Mouse (Mus musculus) stomach, postnatal 0 days (tissue): ENCODE measurements around the gene Popdc2. TPM values are rescaled to one million over a fixed set of nuclear protein-coding genes. Genes with fewer than 3 reads are reported as not detected.

Experiments
- ATAC-seq: fragments of 200-750 bp; cut with Nextera tagmentation; 2 replicates; pipeline ENCODE4 v1.8.0; 2017; ENCODE audit not compliant: low FRiP score, low TSS enrichment
- DNase-seq: peaks from one replicate; pipeline ENCODE4 v3.0.0-alpha.2; 2016; ENCODE audit warnings: low spot score
- H3K27ac ChIP-seq: fragments of 300-500 bp; sonication (generic); replicated peaks from 2 replicates; pipeline ENCODE4 v1.5.1; 2014; ENCODE audit warnings: mild to moderate bottlenecking, control low read depth
- H3K27me3 ChIP-seq: fragments of 300-500 bp; sonication (generic); 2 replicates; pipeline ENCODE4 v1.6.1; 2014; ENCODE audit warnings: low read length; ENCODE audit not compliant: control insufficient read depth, insufficient read depth
- H3K36me3 ChIP-seq: fragments of 300-500 bp; sonication (generic); 2 replicates; pipeline ENCODE4 v1.6.1; 2014; ENCODE audit warnings: low read length, mixed read lengths; ENCODE audit not compliant: control insufficient read depth, insufficient read depth
- H3K4me1 ChIP-seq: fragments of 300-500 bp; sonication (generic); replicated peaks from 2 replicates; pipeline ENCODE4 v1.6.1; 2014; ENCODE audit warnings: antibody characterized with exemption; ENCODE audit not compliant: control insufficient read depth, insufficient read depth
- H3K4me2 ChIP-seq: fragments of 300-500 bp; sonication (generic); replicated peaks from 2 replicates; pipeline ENCODE4 v1.6.1; 2014; ENCODE audit warnings: low read depth, mild to moderate bottlenecking, control low read depth, moderate library complexity
- H3K4me3 ChIP-seq: fragments of 300-500 bp; sonication (generic); 2 replicates; pipeline ENCODE4 v1.5.1; 2014; ENCODE audit warnings: low read depth, low read length, control low read depth
- H3K9ac ChIP-seq: fragments of 300-500 bp; sonication (generic); 2 replicates; pipeline ENCODE4 v1.6.1; 2014; ENCODE audit warnings: mild to moderate bottlenecking, low read length, control low read depth, mixed read lengths
- H3K9me3 ChIP-seq: fragments of 300-500 bp; sonication (generic); 2 replicates; pipeline ENCODE4 v1.6.1; 2016; ENCODE audit warnings: low read length; ENCODE audit not compliant: control insufficient read depth
- CTCF ChIP-seq: IDR thresholded peaks from 2 replicates; pipeline ENCODE4 v1.5.1; 2016; ENCODE audit warnings: antibody characterized with exemption, low read depth, mild to moderate bottlenecking, moderate library complexity
- EP300 ChIP-seq: optimal IDR thresholded peaks from 2 replicates; pipeline ENCODE3; 2016; ENCODE audit warnings: antibody characterized with exemption
- WGBS: fragments of 180-500 bp; shearing (Covaris S2); extraction: QIAGEN DNeasy Blood & Tissue Kit; methylation state at CpG from one replicate; pipeline ENCODE4 v1.1.7; 2014; 5-methylcytosine and 5-hydroxymethylcytosine counted together
- polyA plus RNA-seq: library from polyadenylated mRNA; unstranded; fragments of >200 nt; fragmentation: Nextera tagmentation; extraction: Ambion mirVana; gene quantifications from 2 replicates; pipeline ENCODE4 v1.2.1, GENCODE M21; 2015

The Popdc2 gene
- polyA plus RNA-seq, 1 experiment from 2014 or later, result 11.5 TPM

- no peak for DNase-seq
- no peaks in the 10 kb centered on the region for H3K36me3 ChIP-seq
- no peak for ATAC-seq
- no peaks in the 10 kb centered on the region for H3K9me3 ChIP-seq
- H3K27ac ChIP-seq, result no peak overlapping the region
- TF ChIP-seq EP300 (no peak), CTCF (no peak)
- no peaks in the 10 kb centered on the region for H3K4me1 ChIP-seq
- WGBS, result 83% methylated on average over 2 of the region's 2 CpGs
- no peak overlapping the region for H3K4me2 ChIP-seq
- no peak overlapping the region for H3K9ac ChIP-seq
- H3K4me3 ChIP-seq, result no peak overlapping the region
- H3K27me3 ChIP-seq, result no peaks in the 10 kb centered on the region
Measured at GRCm38 (mm10) chr16:38425374-38425773, 63.4 kb downstream of the Popdc2 start.

DNA sequence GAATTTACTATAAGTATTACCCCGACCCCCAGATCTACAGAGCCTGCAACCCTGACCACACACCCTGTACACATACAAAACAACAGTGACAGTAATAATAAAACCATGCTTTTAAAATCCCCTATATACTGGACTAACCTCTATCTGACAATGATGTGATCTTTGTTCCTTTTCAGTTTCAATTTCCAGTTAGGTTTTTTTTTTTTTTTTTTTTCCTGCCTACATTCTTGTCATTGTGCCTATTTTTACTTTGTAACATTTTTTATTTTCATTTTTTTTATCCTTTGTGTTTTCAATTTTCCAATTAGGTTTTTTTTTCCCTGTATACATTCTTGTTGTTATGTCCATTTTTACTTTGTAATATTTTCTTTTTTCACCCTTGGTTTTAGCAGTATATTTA lies 63.8 kb downstream of the Popdc2 start:
- Histone ChIP-seq H3K27ac (no peak overlapping the region), H3K4me2 (no peak overlapping the region), H3K4me1 (no peaks in the 10 kb centered on the region), H3K36me3 (no peaks in the 10 kb centered on the region), H3K27me3 (no peaks in the 10 kb centered on the region), H3K9me3 (no peaks in the 10 kb centered on the region), H3K9ac (no peak overlapping the region), H3K4me3 (no peak overlapping the region)
- 73% methylated on average over 1 of the region's 1 CpGs for WGBS
- no peak for TF ChIP-seq EP300
- TF ChIP-seq CTCF, result no peak
- no peak for DNase-seq
- ATAC-seq, result no peak

Other genes with a start within 250 kb of the Popdc2 start
- gene Nr1i2, start 67.4 kb upstream of the Popdc2 start, polyA plus RNA-seq, result 10.6 and 13.6 TPM in 2 replicates
- 0.27 and 0.44 TPM in 2 replicates for gene Maats1, start 20.1 kb upstream of the Popdc2 start, polyA plus RNA-seq
- gene Cox17, start 15.2 kb upstream of the Popdc2 start, polyA plus RNA-seq, result 301 and 327 TPM in 2 replicates
- gene Gm21987, start 15.2 kb upstream of the Popdc2 start, polyA plus RNA-seq, result not detected in 2 replicates
- 0.11 and 0.34 TPM in 2 replicates for gene Pla1a, start 70.9 kb downstream of the Popdc2 start, polyA plus RNA-seq
- 44.4 and 46.7 TPM in 2 replicates for gene Adprh, start 90.5 kb downstream of the Popdc2 start, polyA plus RNA-seq
- 0.45 and 0.59 TPM in 2 replicates for gene Cd80, start 93.4 kb downstream of the Popdc2 start, polyA plus RNA-seq
- 14.6 and 15.5 TPM in 2 replicates for gene Timmdc1, start 160.5 kb downstream of the Popdc2 start, polyA plus RNA-seq
- 16.0 and 16.3 TPM in 2 replicates for gene Poglut1, start 188.0 kb downstream of the Popdc2 start, polyA plus RNA-seq
- gene Tmem39a, start 196.5 kb downstream of the Popdc2 start, polyA plus RNA-seq, result 44.6 and 48.9 TPM in 2 replicates